Mouse (Mus musculus) lung, postnatal 14 days (tissue): Measurements from ENCODE around the gene Xpot.

Experiments used
- DNase-seq: peaks from one replicate; pipeline ENCODE4 v3.0.0; 2021

Gene Xpot

DNA sequence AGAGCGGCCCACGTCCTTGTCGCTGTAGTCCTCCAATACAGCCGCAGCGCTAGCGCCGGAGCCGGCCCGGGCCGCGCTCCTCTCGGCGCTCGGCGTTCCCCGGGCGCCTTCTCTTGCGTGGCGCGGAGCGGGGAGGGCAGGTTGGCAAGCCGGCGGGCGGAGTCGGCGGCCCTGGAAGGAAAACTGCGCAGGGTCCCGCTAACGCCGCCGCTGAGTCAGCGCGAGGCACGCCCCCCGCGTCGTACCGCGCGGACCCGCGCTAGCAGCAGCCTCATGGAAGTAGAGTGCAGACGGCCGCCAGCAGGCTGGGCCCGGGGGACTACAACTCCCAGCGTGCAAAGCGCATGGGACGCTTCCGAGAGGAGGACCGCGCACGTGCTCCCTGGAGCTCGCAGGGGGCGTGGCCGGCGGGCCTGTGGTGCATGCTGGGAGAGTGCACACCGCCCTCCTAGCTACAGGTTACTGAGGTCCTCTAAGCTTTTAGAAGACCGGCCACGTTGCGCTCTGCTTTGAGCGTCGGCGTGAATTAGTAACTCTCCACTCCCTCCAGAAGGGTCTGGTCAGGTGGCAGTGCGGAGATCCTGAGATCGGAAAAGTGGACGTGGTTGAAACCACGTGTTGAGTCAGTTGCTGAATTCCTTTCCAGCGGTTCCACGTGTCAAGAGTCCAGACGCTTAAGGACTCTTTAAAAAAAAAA lies at the start of gene Xpot:
Gene Xpot, minus strand, starts transcription at position 147 of the 697 bp plus-strand sequence.
- DNase-seq = peak; percentile 98

DNA sequence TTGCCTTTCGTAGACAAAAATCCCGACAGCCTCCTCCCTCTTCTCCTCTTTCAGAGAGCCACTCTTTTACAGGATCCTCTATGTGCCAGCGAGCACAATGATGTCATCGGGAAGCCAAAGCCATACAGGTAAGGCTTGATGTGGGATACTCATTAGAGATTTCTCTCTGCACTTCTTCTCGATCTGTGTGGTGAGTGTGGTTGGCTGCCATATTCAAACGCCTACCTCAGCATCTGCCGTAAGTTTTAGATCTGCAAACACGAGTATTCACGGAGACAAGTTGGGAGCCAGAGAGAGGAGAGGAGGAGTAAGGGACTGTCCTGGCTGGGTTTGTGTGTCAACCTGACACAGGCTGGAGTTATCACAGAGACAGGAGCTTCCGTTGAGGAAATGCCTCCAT lies 43.0 kb upstream of the Xpot start:
- no peak for DNase-seq

DNA sequence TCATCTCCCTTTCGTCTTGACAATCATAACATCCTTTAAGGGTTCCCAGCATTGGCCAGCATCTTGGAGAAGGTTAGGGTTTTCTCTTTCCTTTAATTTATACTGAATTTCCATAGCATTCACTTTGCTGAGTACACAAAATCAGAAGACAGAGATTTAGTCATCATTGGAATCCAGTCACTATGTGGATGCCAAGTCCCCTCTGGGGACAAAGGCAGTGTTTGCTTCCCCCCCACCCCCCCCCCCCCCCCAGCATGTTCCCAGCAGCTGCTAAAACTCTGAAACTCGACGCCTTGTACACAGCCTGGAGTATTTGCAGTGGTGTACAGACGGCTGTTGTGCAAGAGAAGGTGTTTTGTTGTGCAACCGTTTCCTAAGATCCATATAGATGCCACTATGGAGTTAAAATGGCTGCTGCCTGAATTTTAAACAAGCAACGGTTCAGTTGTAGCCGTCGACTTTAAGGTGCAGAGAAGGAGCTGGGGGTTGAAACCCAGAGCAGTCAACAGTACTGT lies 39.6 kb upstream of the Xpot start:
- DNase-seq = no peak

DNA sequence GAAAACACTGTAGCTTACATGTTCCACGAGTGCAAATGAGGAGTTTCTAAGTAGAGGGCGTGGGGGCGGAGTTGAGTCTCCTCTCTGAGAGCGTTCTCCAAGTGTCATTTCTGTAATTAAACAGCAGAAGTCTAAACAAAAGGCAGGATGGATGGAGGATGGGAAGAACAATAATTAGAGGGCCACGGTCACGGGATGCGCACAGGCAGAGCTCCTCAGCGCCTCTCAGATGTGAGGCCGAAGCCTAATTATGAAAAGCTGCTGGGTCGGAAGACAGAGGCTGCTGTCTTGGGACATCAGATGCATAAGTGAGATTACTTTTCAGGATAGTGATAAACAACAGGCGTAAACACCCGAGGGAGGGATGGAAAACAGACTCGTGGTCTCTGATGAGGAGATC lies 37.5 kb upstream of the Xpot start:
- no peak for DNase-seq

DNA sequence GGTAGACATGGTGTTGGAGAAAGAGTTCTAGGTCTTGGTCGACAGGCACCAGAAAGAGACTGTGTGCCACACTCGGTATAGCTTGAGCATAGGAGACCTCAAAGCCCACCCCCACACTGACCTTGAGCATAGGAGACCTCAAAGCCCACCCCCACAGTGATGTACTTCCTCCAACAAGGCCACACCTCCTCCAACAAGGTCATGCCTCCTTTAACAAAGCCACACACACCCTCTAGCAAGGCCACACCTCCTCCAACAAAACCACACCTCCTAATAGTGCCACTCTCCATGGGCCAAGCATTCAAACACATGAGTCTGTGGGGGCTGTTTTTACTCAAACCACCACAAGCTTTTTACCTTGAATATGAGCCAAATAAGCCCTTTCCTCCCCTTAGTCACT lies 36.6 kb upstream of the Xpot start:
- no peak for DNase-seq

DNA sequence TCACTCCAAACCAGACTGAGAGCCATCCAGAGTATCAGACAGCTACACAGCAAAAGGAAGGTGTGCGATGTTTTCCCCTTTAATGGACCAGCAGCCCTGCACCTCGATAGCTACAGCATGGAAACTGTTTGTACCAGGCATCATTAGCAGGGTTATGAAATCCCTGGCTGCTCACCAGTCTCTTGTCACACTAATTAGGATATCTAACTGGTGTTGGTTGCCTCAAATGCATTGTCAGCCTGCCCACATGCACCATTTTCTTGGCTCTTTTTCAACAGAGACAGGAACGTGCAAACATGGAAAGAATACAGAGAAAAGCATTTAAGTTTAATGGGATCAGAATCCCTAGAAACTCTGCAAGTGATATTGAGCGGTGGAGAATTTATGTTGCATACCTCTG lies 29.8 kb upstream of the Xpot start:
- DNase-seq = no peak

DNA sequence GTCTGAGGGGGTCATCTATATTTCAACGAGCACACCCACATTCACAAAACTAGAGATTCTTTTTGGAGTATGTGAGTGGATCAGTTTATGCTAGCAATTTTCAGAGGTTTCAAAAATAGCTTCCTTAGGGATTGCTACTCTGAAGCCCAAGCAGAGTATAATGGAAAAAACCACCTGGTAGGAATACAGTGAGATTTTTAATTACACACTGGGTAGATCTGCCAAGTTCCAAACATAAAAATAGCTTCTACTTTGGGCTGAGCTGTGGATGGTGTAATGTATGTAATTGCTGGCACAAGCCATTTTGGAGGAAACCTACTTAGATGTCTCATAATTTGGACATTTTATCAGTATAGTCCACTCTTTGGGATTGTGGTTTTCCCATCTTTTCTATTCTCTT lies 26.9 kb upstream of the Xpot start:
- no peak for DNase-seq

DNA sequence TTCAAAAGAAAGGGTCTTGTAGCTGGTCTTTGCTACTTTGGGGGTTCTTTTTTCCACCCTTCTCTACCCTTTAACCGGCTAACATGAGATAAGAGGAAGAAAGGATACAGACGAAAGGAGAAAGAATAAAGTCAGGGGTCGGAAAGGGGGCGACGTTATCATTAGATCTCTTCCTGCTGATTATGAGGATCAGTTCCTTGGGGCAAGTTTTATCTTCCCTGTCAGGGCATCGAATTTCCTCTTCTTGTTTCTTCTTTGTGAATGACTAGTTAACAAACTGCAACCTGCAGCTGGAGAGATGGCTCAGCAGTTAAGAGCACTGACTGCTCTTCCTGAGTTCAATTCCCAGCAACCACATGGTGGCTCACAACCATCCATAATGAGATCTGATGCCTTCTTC lies 20.2 kb upstream of the Xpot start:
- no peak for DNase-seq

DNA sequence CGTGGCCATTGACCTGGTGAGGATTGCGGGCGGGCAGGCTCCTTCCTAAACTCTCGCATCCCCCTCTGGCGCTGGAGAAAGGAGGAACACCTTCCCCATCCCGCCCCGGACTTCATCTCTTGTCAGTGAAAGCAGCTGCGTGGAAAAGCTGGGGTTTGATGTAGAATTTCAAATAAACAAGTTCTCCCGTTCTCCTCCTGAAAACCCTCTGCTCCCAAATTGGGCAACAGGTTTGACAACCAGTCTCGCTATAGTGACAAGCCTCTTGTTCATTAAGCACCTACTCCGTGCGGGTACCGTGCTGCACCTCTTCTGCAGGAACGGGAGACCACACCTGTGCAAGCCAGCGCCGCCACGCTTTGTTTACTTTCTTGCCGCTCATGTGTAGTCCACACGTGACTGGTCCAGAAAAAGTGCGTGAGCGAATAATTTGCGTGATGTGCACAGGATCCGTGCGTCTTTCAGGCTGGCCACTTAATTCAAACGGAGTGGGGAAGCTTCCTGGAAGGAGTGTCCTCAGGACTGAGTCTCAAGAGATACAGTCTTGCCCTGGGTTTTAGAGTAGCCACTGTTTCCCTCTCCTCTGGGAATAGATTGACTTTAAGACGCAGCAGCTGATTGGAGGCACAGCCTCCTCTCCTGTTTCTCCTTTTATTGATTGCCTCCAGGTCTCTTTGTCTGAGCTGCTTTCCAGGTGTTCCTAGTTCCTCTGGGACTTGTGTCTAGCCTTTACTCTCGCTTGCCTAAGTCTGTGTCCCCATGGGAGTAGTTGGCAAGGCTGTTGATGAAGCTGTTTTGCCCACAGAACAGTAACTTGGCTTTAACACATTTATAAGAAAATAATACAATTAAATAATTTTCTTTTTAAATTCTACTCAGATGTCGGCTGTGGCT lies 16.2 kb upstream of the Xpot start:
- no peak for DNase-seq

DNA sequence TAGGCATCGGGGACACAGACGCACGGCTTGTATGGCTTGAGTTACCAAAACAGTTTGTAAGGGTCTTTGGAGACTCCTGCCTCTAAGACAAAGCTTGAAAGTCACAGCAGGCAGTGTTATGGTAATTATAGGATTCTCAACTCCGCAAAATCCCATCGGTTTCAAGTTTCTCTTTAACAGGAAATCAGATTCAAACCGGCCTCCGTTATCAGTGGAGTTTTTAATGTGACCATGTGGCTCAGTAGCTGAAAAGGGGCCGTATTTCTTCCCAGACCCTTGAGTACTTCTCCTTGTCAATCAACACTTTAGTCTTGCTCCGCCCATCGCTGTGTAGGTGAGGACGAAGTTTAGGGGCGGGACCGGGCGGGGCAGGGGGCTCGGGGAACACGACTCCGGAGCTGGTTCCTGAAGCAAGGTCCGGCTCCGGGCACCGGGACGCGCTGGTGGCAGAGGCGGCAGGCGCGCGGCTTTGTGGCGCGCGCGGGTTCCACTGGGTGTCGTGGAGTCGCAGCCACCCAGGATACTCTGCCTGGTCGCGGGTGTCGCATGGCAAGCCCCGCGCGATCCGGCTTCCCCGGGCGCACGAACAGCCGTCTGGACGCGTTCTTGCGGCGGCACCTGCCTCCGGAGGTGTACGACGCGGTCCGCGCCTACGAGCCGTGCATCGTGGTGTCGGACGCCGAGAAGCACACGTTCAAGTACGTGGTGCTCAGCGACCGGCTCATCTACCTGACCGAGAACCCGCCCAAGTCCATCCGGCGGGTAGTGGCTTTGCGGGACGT lies 15.3 kb upstream of the Xpot start, which contains the start of gene D930020B18Rik:
Gene D930020B18Rik, plus strand, starts transcription at position 317 of the 782 bp plus-strand sequence.
- DNase-seq = peak; percentile 13

DNA sequence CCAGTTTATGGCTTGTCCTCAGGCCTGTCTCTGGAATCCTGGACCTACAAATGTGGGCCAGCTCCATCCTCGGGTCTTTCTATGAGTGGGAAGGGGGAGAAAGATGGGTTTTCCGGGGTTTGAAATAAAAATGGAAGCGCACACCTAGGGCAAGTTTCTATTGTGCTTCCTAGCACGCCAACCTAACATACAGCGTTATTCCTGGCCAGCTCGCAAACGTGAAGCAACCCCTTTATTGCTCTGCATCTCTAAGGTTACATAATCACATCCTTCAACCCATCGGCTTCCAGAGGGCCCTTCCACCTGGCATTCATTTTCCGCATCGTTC lies 14.8 kb upstream of the Xpot start:
- no peak for DNase-seq

DNA sequence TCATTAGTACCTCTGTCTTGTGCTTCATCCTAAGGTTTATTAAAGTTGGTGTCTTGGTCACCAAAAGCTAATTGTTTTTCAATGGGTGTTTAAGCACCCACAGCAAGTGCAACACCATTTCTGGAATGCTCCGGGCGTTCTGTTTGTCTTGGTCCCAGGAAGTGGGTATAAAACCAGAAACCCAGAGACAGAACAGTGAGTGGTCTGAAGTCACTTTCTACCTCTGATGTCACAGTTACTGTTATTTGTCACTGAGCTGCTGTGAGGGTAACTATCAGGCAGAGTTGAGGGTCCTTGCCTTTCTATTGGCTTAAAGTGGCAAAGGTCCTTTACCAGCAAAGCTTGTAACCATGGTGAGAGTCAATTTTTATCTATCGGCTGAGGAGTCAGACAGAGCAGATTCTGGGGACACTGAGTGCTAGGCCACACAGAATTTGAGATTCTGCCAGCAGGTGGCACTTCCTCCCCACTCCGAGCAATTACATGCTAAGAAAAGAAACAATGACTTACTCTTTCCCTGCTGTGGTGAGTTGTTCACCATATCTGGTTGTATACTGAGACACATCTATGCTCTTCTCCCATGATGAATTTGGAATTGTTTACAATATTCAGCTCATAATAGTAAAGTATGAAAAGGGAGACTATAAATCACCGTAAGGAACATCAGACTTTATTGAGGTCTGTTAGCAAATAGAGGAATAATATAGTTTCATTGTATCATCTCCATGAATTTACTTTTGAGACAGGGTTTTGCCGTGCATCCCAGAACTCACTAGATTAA lies 14.2 kb upstream of the Xpot start:
- DNase-seq = peak; percentile 15

DNA sequence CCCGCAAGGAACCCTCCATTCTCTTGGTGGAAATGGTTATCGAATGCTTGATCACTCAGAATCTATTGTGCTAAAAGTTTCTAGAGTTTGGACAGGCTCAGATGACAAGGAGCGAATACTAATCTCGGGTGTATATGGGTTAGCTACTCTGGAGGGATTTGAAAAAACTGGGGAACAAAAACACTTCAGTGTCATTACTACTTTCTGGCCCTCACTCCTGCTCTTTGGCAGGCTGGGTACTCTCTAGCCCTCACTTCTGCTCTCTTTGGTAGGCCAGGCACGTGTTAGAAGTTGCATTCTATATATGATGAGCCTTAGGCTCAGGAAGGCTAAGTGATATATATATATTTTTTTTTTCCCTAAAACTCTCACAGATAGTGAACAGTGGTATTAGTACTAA lies 13.4 kb upstream of the Xpot start:
- DNase-seq = no peak

DNA sequence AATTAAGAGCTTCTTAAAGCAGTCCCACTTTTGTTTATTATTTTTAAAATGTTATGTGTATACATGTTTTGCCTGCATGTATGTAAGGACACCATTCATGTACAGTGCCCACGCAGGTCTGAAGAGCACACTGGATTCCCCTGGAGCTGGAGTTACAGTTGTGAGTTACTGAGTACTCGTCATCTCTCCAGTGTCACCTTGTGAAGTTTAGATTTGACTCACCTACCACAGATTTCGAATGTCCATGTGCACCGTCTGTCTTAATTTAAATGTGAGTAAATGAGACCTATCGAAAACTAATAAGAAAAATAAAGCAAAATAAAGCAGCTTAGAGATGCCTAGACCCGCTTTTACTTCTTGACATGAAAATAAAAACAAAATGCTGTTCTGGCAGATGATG lies 10.1 kb upstream of the Xpot start:
- no peak for DNase-seq

DNA sequence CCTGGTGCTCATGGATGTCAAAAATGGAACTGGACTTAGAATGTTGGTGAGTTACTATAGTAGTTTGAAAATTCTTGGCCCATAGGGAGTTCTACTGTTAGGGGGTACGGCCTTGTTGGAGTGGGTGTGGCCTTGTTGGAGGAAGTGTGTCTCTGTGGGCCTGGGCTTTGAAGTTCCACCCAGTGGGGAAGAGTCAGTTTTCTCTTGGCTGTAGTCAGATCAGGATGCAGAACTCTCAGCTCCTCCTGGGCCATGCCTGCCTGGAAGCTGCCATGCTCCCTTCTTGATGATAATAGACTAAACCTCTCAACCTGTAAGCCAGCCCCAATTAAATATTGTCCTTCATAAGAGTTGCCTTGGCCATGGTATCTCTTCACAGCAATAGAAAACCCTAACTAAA lies 8.0 kb upstream of the Xpot start:
- no peak for DNase-seq

DNA sequence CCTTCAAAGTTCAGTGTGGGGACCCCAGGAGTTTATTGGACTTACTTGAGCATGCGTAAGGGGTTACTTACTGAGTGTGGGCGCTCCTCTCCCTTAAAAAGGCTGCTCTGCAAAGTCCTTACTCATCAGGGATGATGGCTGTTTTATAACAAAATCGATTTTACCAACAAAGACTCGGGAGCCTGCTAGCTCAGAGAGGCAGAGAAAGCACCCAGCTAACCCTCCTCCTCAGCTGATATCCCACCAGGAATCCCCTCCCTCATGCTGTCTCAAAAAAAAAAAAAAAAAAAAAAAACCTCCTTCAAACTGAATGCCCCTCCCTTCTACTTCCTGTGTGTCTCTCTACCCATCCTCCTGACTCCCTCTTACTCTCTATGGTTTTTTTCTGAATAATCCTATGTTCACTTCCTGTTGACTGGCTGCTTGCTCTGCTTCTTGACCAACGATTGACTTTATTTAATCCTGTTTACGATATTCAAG lies 2.5 kb upstream of the Xpot start:
- DNase-seq = no peak

DNA sequence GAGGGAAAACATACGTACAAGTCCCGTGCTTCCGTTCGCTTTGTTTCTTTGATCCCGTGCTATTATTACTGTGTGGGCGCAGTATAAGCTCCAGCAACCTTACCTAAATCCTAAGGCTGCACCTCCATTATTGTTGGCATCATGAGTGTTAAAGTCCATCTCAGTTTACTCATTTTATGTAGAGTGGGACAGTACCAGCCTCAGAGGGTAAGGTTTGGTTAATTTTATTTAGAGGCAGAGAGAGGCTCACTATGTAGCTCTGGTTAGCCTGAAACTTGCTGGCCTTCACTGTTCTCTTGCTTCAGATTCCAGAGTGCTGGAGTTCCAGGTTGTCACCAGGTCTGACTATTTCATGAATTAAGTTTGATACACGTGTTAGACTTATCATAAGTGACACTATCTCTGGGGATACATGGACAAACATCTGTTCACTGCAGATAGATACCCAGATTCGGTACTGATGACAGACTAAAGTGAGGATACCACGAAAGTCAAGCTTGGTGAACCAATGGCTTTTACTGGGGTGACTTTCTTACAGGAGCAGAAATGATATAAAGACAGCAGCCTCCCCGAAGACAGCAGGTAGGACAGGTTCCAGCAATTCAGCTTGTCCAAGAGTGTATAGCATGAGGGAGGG lies 1.2 kb upstream of the Xpot start:
- DNase-seq = no peak

DNA sequence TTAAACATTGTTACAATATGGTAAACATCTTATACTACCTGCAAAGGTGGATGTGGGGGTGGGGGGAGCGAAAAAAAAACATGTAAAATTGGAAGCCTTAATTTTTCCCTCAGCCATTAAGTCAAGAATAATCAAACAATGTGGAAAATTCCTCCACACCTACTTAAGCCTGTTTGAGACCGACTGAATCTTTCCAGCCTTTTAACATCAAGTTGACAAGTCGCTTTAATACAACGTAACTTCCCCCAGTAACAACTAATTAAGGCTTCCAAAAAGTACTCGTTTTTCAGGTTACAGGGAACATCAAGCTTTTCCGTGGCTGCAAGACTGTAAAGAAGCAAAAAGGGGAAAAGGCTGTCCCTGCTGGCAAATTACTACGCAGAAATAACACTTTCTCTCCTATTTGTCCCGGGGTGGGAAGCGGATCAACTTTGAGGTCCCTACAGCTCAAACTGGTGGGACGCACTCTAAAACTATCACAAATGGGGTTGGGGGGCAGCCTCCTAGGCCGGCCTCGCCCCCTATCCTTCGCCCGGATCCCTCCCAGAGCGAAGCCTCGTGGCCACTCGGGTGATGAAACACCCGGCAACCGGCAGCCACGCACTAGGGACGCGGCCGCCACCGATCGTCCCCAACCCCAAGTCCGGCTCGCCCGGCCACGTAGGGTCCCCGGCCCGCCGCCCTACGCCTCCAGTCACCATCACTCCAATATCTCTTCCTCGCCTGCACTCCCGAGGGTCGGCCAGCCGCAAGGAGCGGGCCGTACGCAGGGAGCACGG lies 536 bp downstream of the Xpot start:
- DNase-seq = no peak

DNA sequence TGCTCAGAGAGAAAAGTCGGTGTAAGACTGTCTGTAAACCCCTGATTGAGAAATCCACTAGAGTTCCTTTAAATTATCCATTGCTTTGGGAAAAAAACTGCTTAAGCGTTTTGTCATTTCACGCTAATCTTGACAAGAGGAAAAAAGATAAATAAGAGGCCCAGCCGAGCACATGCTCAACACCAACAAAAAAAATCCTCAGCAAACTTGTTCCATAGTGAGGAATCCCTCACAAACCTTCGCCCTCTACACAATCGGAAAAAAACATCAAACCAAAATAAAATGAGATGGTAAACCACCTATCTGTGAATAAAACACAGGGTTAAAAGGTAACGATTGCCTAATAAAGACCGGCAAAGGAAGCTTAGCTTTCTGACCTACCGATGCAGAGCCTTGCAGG lies 1.1 kb downstream of the Xpot start:
- DNase-seq = no peak

DNA sequence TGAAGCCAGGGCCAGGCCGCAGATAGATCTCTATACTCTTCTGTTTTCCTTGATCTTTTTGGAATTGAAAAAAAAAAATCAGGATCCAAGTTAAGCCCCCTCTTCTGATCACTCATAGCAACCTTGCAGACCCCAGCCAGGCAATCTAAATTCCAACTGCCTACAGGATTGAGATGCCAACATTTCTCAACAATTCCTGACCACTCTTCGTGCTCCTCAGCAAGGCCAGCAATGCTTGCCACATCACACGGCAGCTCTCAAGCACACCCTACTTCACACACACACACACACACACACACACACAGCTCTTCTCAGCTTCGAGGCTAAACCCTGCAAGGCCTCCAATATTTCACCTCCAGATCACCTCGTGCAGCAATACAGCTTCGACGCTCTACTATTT lies 2.5 kb downstream of the Xpot start:
- no peak for DNase-seq

DNA sequence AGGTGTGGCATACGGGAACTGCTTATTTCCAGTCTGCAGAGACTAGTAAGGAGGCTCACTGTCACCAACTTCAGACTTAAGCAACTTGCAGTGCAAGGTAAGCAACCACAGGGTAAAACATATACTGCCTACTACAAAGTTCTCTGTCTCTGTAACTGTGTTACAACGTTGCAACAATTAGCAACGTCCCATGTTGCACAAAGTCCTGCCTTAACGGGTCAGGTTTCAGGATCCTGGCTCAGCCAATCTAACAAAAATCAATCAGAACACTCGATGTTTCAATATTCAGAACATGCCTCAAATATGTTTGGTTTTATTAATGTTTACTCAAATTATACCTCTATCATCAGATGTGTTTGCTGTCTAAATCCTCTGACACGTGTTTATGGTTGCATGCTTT lies 3.7 kb downstream of the Xpot start:
- no peak for DNase-seq
